Mouse (Mus musculus) cerebellum, postnatal 4 days (tissue): ENCODE measurements around the gene Icam2.

Source experiments
- DNase-seq, 2 experiments: peaks; one replicate each; pipeline ENCODE4 v3.0.0; 2022; ENCODE audit warnings: low spot score in 2 of 2, mixed read lengths in 1 of 2

Gene Icam2

DNA sequence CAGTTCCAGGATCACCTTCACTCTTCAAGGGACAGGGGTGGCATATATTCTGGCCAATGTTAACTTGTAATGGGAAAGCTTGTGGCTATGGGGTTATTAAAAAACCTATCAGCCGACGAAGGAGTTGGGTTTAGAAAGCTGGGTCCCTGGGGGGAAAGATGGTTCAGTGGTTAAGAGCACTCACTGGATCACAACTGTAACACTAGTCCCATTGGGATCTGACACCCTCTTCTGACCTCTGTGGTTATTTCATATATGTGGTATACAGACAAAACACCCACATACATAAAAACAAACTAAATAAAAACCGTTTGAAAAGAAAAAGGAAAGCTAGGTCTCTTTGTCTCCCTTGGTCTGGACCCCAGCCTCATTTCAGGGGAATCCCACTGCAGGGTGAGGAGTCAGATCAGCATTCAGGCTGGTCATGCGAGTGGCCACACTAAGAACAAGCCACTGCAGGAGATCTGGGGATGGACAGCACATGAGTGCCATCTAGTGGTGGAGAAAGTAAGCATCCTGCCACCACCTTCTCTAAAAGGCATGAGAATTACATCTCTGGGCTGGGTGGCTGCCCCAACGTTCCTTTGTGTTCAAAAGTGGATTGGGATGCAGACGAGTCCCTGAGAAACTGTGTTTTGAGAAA lies 3.8 kb upstream of the Icam2 start:
- peak in 1 of 2 experiments; percentile 71 for DNase-seq

GRCm38 (mm10) chr11:106390757-106391156 lies 2.9 kb upstream of the Icam2 start:
- DNase-seq, result no peak

DNA sequence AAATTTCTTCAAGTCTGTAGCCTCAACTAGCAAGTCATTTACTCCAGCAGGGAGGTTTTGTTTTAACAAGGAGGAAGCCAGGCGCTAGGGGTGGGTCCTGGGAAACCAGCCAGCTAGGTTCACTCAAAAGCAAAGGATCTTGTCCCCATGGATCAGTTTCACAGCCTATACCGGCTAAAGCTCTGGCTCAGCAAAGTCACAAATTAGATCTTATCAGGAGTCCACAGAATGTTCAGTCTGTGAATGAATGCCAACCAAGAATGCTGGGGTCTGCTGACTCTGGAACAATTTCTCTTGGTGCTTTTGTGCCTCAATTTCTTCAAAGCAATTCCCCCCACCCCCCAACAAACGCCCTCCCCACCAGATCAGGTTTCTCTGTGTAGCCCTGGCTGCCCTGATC lies 1.7 kb upstream of the Icam2 start:
- no peak for DNase-seq

- no peak for DNase-seq
Observed at GRCm38 (mm10) chr11:106387020-106387419, 855 bp downstream of the Icam2 start.

- DNase-seq, result no peak
Observed at GRCm38 (mm10) chr11:106386409-106386808, 1.5 kb downstream of the Icam2 start.

- no peak for DNase-seq
Observed at GRCm38 (mm10) chr11:106383051-106383790, 4.7 kb downstream of the Icam2 start.

- no peak for DNase-seq
Observed at GRCm38 (mm10) chr11:106382424-106382823, 5.5 kb downstream of the Icam2 start.

GRCm38 (mm10) chr11:106381883-106382282 lies 6.0 kb downstream of the Icam2 start:
- no peak for DNase-seq

- DNase-seq, result no peak
Observed at GRCm38 (mm10) chr11:106381011-106381410, 6.9 kb downstream of the Icam2 start.

GRCm38 (mm10) chr11:106374979-106375378 lies 12.9 kb downstream of the Icam2 start:
- DNase-seq, result no peak

DNA sequence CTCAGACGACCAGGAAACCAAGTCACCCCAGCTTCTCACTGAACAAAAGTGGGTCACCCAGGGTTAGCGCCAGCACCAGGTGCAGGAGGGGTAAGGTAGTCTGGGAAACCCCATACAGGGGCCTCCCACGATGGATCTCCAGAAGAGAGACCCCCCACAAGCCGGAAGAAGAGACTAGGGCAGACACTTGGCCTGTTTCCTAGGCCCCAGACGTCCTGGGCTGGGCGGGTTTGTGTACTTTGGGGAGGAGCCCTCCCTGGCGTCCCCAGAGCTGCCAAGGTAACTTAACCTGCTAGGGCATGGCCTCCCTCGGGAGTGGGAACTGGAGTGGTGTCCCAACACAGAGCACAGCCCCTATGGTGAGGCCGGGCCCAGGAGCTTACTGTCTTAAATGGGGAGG lies 13.3 kb downstream of the Icam2 start:
- DNase-seq, result no peak

DNA sequence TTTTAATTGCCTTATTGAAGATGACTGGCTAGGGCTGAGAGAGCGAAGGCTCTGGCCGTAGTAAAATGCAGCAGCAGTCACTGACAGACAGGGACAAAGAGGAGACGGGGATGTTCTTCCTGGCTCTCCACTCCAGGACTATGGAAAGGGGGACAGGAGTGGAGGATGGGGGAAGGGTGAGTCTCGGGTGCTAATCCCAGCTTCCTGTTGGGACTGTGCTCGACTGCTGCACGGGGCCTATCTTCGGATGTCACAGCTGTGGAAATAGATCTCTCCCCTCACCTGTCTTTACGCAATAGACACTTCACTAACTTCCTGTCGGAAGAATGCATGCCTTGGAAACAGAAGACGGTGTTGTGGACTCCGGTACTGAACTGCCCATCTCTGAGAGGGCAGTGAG lies 13.9 kb downstream of the Icam2 start:
- no peak for DNase-seq

DNA sequence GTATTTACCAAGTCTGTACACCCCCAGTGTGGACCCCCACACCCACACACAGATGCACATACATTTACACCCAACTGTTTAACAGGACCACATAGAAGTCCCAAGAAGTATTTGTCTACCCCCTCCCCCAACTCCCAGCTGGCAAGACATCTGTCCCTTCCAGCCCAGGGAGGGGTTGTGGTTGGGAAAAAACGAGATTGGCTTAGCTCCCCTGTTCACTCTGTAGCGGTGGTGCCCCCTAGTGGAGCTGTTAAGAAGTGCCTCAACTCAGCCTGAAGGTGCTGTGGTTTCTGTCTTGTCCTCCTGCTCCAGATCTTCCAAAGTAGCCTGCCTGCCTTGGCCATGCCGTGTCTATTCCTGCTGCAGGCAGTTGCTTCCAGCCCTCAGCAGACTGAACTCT lies 21.6 kb downstream of the Icam2 start:
- DNase-seq, result peak; percentile 72 to 85

DNA sequence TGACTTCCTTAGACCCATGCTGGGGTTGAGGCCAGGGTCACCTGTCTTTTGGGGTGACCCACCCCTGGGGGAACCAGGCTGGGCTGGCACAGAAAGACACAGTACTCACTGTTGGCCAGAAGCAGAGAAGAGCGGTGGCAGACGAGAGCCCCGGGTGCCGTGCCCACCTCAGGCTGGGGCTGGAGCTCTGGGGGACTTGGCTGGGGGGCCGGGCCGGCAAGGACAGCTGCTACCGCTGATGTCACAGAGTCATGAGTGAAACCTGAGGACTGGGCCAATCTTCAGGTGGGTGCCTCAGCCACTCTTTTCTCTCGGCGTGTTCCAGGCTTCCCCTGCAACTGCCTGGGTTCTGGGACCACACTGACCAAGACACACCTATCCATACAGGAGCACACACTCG lies 22.5 kb downstream of the Icam2 start, which contains the start of gene Prr29:
Gene Prr29 (plus strand): TSS at position 107 of the 400 bp plus-strand sequence.
- no peak for DNase-seq

GRCm38 (mm10) chr11:106364712-106365111 lies 23.2 kb downstream of the Icam2 start:
- DNase-seq, result peak in 1 of 2 experiments; percentile 25

DNA sequence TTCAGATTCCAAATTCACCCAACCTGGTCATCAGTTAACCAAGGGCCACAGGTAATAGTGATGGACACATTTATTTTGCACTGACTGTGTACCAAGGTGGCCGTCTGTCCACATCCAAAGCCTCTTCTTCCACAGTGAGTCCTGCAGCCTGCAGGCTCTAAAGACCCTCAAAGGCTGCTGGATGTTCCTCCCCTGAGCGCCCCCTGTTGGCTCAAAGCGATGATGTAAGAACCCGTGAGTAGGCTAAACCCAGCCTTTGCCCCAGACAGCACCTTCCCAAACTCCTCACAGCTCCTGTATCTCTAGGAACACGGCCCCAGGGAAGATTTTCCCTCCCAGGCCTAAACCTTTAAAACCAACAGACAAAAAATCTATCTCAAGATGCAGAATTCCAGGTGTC lies 28.5 kb downstream of the Icam2 start:
- DNase-seq, result no peak

DNA sequence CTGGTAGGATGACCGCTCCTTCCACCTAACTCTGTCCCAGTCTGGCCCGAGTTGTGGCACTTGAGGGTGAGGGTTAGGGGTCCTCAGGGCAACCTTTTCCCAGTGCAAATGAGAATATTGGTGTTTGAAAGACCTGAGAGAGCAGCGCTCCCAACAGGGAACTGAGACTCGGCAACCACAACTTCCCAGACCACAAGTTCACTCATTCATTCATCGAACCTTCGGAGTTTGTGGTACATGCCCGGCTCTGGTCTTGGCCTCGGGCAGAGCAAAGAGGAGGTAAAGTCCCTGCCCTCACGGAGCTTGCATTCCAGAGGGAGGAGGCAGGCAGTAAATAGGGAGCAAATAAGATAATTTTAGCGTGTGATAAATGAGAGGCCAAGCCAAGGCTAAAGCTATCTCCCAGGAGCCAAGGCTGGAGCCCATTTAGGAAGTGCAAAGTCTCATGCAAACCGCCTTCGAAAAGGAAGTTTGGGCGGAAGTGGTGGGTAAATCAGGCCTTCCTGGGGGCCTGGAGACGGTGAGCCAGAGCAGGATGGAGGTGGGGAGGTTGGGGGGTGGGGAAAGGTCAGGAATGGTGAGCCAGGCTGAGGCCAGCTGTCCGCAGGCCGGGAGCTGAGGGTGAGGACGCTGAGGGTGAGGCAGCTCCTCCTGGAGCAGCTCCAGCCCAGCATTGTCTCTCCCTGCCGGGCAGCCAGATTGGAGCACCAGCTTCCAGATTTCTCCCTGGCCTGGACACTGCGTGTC lies 32.3 kb downstream of the Icam2 start:
- DNase-seq, result no peak

DNA sequence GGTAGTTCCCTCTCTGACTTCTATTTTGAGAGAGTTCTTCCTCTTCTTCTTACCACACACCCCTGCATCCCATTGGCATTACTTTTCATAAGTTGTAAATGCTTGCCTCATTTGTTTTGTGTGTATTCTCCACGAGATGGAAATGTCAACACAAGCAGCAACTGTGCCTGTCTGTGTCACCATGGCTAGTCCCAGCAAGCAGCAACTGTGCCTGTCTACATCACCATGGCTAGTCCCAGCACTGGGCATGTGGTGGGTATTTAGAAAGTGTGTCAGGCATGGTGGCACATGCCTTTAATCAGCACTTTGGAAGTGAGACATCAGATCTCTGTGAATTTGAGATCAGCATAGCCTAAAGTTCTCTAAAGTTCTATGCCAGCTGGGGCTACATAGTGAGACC lies 33.7 kb downstream of the Icam2 start:
- no peak for DNase-seq

- no peak for DNase-seq
Observed at GRCm38 (mm10) chr11:106353188-106353587, 34.7 kb downstream of the Icam2 start, which contains the start of gene Scn4a. Gene Scn4a (minus strand): TSS chr11:106353288.

DNA sequence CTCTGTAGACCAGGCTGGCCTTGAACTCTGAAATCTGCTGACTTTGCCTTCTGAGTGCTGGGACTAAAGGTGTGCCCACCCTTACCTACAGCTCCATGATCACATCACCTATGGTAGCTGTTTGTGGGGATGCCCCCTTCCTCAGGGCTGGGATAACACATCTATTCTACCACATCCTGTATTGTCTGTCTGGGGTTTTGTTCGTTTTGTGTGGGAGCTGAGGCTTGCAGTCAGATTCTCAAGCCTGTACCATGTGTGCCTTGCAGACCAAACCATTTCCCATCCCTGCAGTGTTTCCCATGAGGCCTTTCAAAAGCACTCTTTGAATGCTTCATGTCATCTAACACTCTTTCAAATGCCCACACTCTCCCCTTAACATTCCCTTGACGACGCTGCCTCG lies 35.9 kb downstream of the Icam2 start:
- no peak for DNase-seq

DNA sequence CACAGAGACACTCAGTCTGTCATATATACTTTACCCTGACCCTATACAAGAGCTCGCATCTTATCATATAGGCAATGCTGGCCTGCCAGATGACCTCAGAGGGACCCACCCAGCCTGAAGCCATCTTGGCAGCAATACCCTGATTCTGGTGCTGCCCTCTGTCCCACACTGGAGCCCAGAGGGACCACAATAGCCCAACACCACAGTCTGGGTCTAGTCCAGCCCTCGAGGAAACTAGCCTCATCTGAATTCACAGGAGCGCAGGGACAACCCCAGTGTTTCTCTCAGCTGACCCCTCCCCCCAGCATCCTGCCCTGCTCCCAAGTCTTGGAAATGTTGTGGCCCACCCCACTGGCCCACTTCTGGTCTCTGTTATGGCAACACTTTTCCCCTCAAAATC lies 36.6 kb downstream of the Icam2 start:
- no peak for DNase-seq

DNA sequence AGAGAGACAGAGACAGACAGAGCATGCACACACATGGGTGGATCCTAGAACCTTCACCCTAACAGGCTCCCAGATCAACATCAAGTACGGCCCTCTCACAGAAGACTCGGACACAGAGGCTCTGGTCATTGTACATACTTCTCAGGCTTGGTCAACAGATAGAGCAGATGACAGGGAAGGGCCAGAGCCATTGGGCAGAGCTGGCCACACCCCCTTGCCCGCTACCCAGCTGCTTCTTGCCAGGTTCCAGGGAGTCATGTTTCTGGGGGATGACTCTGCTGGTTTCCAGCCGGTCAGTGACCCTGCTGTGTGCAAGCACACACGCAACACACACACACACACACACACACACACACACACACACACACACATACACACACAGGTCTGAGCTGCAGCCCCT lies 37.0 kb downstream of the Icam2 start:
- no peak for DNase-seq

DNA sequence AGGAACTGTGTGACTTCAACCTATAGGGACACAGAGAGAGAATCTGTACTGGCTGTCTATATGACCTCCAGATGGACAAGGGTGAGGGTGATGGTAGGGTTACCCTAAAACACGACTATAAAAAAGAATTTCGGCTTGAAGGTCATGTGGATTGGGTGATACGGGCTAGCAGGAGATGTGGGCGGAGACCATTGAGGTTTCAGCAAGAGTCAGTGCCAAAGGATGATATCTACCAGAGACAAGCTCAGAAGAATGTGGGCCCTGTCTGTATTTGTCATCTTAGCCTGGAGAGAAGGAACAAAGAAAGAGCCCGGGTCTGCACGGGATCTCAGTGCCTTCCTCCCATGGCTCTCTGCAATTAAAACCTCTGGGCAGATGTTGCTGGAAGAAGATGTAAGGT lies 38.1 kb downstream of the Icam2 start:
- DNase-seq, result no peak
